Mouse (Mus musculus) thymus, postnatal 4 days (tissue): Measurements from ENCODE around the gene Astn2.

Source experiments
- DNase-seq: peaks from one replicate; pipeline ENCODE4 v3.0.0; 2021

Astn2 gene

GRCm38 (mm10) chr4:65383070-65383469 is 1021.3 kb downstream of the Astn2 start:
- DNase-seq = no peak

GRCm38 (mm10) chr4:65379461-65379860 is 1025.0 kb downstream of the Astn2 start:
- no peak for DNase-seq

- DNase-seq = no peak
Observed at GRCm38 (mm10) chr4:65376571-65376970, 1027.8 kb downstream of the Astn2 start.

GRCm38 (mm10) chr4:65373841-65374240 is 1030.6 kb downstream of the Astn2 start:
- DNase-seq = no peak

GRCm38 (mm10) chr4:65372731-65373130 is 1031.7 kb downstream of the Astn2 start:
- DNase-seq = no peak

- no peak for DNase-seq
Observed at GRCm38 (mm10) chr4:65367135-65367534, 1037.3 kb downstream of the Astn2 start.

- no peak for DNase-seq
Observed at GRCm38 (mm10) chr4:65354580-65354979, 1049.8 kb downstream of the Astn2 start.

- DNase-seq = no peak
Observed at GRCm38 (mm10) chr4:65350521-65350920, 1053.9 kb downstream of the Astn2 start.

- DNase-seq = no peak
Observed at GRCm38 (mm10) chr4:65341766-65342165, 1062.6 kb downstream of the Astn2 start.

GRCm38 (mm10) chr4:65333718-65334117 is 1070.7 kb downstream of the Astn2 start:
- no peak for DNase-seq
